24 mouse cellular contexts compared by ENCODE assay signal in genomic region chr1:18968935-18969334, GRCm38 (mm10).
"Had no signal": no experiment of that assay in that cellular context is flagged by ENCODE, and none has a peak within 500 bp of the region (broad histone marks: within the 10 kb centered on the region; RNA-seq: fewer than 3 reads in every experiment).

No protein-coding gene starts in this region.

- H3K4me3 ChIP-seq: heart, embryonic 10.5 days; heart, embryonic 13.5 days; heart, embryonic 15.5 days; hindbrain, embryonic 13.5 days; hindbrain, embryonic 15.5 days; kidney, embryonic 15.5 days; limb, embryonic 13.5 days; limb, embryonic 15.5 days had no signal

- H3K36me3 ChIP-seq: heart, embryonic 10.5 days; heart, embryonic 13.5 days; heart, embryonic 15.5 days; hindbrain, embryonic 13.5 days; hindbrain, embryonic 15.5 days; kidney, embryonic 15.5 days; limb, embryonic 13.5 days; limb, embryonic 15.5 days had no signal

- ATAC-seq: hindbrain, postnatal 0 days; intestine, embryonic 16.5 days had no signal

- H3K9me3 ChIP-seq: heart, embryonic 10.5 days; heart, embryonic 13.5 days; heart, embryonic 15.5 days; hindbrain, embryonic 13.5 days; hindbrain, embryonic 15.5 days; kidney, embryonic 15.5 days; limb, embryonic 13.5 days; limb, embryonic 15.5 days had no signal

- H3K4me2 ChIP-seq: heart, embryonic 13.5 days; heart, embryonic 15.5 days; hindbrain, embryonic 13.5 days; hindbrain, embryonic 15.5 days; kidney, embryonic 15.5 days; limb, embryonic 13.5 days; limb, embryonic 15.5 days had no signal

- H3K27ac ChIP-seq: heart, embryonic 10.5 days; heart, embryonic 13.5 days; heart, embryonic 15.5 days; hindbrain, embryonic 13.5 days; hindbrain, embryonic 15.5 days; hindbrain, postnatal 0 days; kidney, embryonic 15.5 days; kidney, postnatal 0 days; limb, embryonic 13.5 days; limb, embryonic 15.5 days had no signal

- DNase-seq: gastrocnemius, postnatal 14 days; gastrocnemius, postnatal 36 days; heart, adult 18-20 months; heart, postnatal 14 days; heart, postnatal 36 days; kidney, adult 11 months; kidney, adult 2 months; kidney, adult 9 months; kidney, postnatal 14 days; kidney, postnatal 36 days; layer of hippocampus, adult 9-11 months; layer of hippocampus, postnatal 36 days; left cerebral cortex, postnatal 4 days had no signal

- H3K9ac ChIP-seq: heart, embryonic 13.5 days; heart, embryonic 15.5 days; hindbrain, embryonic 13.5 days; hindbrain, embryonic 15.5 days; kidney, embryonic 15.5 days; limb, embryonic 13.5 days; limb, embryonic 15.5 days had no signal

- H3K4me1 ChIP-seq: heart, embryonic 10.5 days; heart, embryonic 13.5 days; heart, embryonic 15.5 days; hindbrain, embryonic 13.5 days; hindbrain, embryonic 15.5 days; kidney, embryonic 15.5 days; limb, embryonic 13.5 days; limb, embryonic 15.5 days had no signal

- H3K27me3 ChIP-seq: heart, embryonic 13.5 days; heart, embryonic 15.5 days; hindbrain, embryonic 13.5 days; hindbrain, embryonic 15.5 days; kidney, embryonic 15.5 days; limb, embryonic 13.5 days; limb, embryonic 15.5 days had no signal
